Mouse (Mus musculus) T-helper 1 cell (primary cell): ENCODE data around the gene Ifna15.
"Not testable (repeated sequence)": the region's sequence is repeated elsewhere in the genome, so short reads cannot be mapped to it uniquely, and the experiment has no call there.

ENCODE experiments used
- in situ Hi-C: fragments of 300-600 bp; cut with MboI, MseI; formaldehyde crosslinking; loops from one replicate; pipeline ENCODE4 v1.15.1; 2025; ENCODE audit warnings: high pct_unique_total_duplicates

Ifna15 gene

GRCm38 (mm10) chr4:88558145-88558544 is at the start of gene Ifna15:
TSS of gene Ifna15 (minus strand) at chr4:88558245.
- in situ Hi-C loops = not testable (repeated sequence)

- in situ Hi-C loops = no loop called here
Measured at GRCm38 (mm10) chr4:88603276-88603675, 45.2 kb upstream of the Ifna15 start, which contains the start of gene Ifna12. TSS of gene Ifna12 (minus strand) at chr4:88603376.

GRCm38 (mm10) chr4:88592285-88592684 is 34.2 kb upstream of the Ifna15 start, which contains the start of gene Ifna9:
TSS of gene Ifna9 (minus strand) at chr4:88592385.
- in situ Hi-C loops = no loop called here

- in situ Hi-C loops = no loop called here
Measured at GRCm38 (mm10) chr4:88571698-88572097, 13.7 kb upstream of the Ifna15 start, which contains the start of gene Ifna14. TSS of gene Ifna14 (minus strand) at chr4:88571798.

GRCm38 (mm10) chr4:88561791-88562190 is 3.7 kb upstream of the Ifna15 start:
- in situ Hi-C loops = no loop called here

- in situ Hi-C loops = loop anchor here (5.0 kb wide), 1 partner anchor 92 kb away; the partner anchor contains the start of gene Ifna13
Measured at GRCm38 (mm10) chr4:88550161-88550945, 7.7 kb downstream of the Ifna15 start.

- in situ Hi-C loops = loop anchor here (25.0 kb wide), 1 partner anchor 511 kb away; the partner anchor contains the start of gene Mllt3
Measured at GRCm38 (mm10) chr4:88547986-88548385, 10.1 kb downstream of the Ifna15 start.

GRCm38 (mm10) chr4:88543649-88544234 is 14.3 kb downstream of the Ifna15 start:
- in situ Hi-C loops = loop anchor here (25.0 kb wide), 1 partner anchor 506 kb away; the partner anchor contains the start of gene Mllt3

- in situ Hi-C loops = loop anchor here (10.0 to 25.0 kb wide), 3 partner anchors 363 to 663 kb away; partner anchors contain the start of gene Mllt3
Measured at GRCm38 (mm10) chr4:88537328-88537727, 20.7 kb downstream of the Ifna15 start.

GRCm38 (mm10) chr4:88536640-88537039 is 21.4 kb downstream of the Ifna15 start:
- in situ Hi-C loops = loop anchor here (10.0 to 25.0 kb wide), 3 partner anchors 362 to 662 kb away; partner anchors contain the start of gene Mllt3

- in situ Hi-C loops = loop anchor here (10.0 to 25.0 kb wide), 3 partner anchors 361 to 661 kb away; partner anchors contain the start of gene Mllt3
Measured at GRCm38 (mm10) chr4:88535742-88536141, 22.3 kb downstream of the Ifna15 start.

GRCm38 (mm10) chr4:88534903-88535302 is 23.1 kb downstream of the Ifna15 start:
- in situ Hi-C loops = loop anchor here (10.0 to 25.0 kb wide), 3 partner anchors 360 to 660 kb away; partner anchors contain the start of gene Mllt3

- in situ Hi-C loops = loop anchor here (10.0 to 25.0 kb wide), 3 partner anchors 359 to 659 kb away; partner anchors contain the start of gene Mllt3
Measured at GRCm38 (mm10) chr4:88533499-88533898, 24.5 kb downstream of the Ifna15 start.

- in situ Hi-C loops = loop anchor here (10.0 to 25.0 kb wide), 3 partner anchors 356 to 656 kb away; partner anchors contain the start of gene Mllt3
Measured at GRCm38 (mm10) chr4:88530892-88531291, 27.2 kb downstream of the Ifna15 start.

- in situ Hi-C loops = loop anchor here (10.0 to 25.0 kb wide), 3 partner anchors 355 to 655 kb away; partner anchors contain the start of gene Mllt3
Measured at GRCm38 (mm10) chr4:88530271-88530670, 27.8 kb downstream of the Ifna15 start.

GRCm38 (mm10) chr4:88526379-88527049 is 31.5 kb downstream of the Ifna15 start:
- in situ Hi-C loops = loop anchor here (25.0 kb wide), 1 partner anchor 489 kb away; the partner anchor contains the start of gene Mllt3

- in situ Hi-C loops = loop anchor here (25.0 kb wide), 1 partner anchor 488 kb away; the partner anchor contains the start of gene Mllt3
Measured at GRCm38 (mm10) chr4:88525393-88525792, 32.7 kb downstream of the Ifna15 start.

GRCm38 (mm10) chr4:88523241-88523640 is 34.8 kb downstream of the Ifna15 start:
- in situ Hi-C loops = no loop called here

GRCm38 (mm10) chr4:88522674-88523073 is 35.4 kb downstream of the Ifna15 start, which contains the start of gene Ifnb1:
TSS of gene Ifnb1 (minus strand) at chr4:88522774.
- in situ Hi-C loops = no loop called here

- in situ Hi-C loops = no loop called here
Measured at GRCm38 (mm10) chr4:88517957-88518356, 40.1 kb downstream of the Ifna15 start.

- in situ Hi-C loops = no loop called here
Measured at GRCm38 (mm10) chr4:88515711-88516211, 42.3 kb downstream of the Ifna15 start.
